Mouse (Mus musculus) E14TG2a.4 (cell line): ENCODE data around the gene Raly.

Experiments used
- CTCF ChIP-seq: conservative IDR thresholded peaks from 2 replicates; pipeline ENCODE4 v1.5.1; 2014; ENCODE audit warnings: low read length
- NANOG ChIP-seq: IDR thresholded peaks from 2 replicates; pipeline ENCODE4 v1.6.1; 2014; ENCODE audit warnings: borderline replicate concordance, low read length, mixed read lengths
- POU5F1 ChIP-seq: IDR thresholded peaks from 2 replicates; pipeline ENCODE4 v1.6.1; 2014; ENCODE audit warnings: low read length, borderline replicate concordance

GRCm38 (mm10) chr2:154786776-154787175 lies 4.1 kb upstream of the Raly start:
- TF ChIP-seq CTCF (no peak), POU5F1 (no peak), NANOG (no peak)
